10 mouse cellular contexts compared by ENCODE assay signal in genomic region chr11:51446711-51447425, GRCm38 (mm10).
DNase-seq lines count a peak whose midpoint lies in the region; ATAC-seq and TF ChIP-seq lines count a peak whose summit lies in the region.
"Had no signal": no experiment of that assay in that cellular context is flagged by ENCODE, and none has a peak within 500 bp of the region (broad histone marks: within the 10 kb centered on the region; RNA-seq: fewer than 3 reads in every experiment).

No protein-coding gene starts in this region.

- H3K4me2 ChIP-seq in neural tube, embryonic 11.5 days (ENCODE audit: low read depth), result no peak overlapping the region
- H3K4me2 ChIP-seq: embryonic facial prominence, embryonic 12.5 days; stomach, embryonic 15.5 days had no signal

- H3K27me3 ChIP-seq in neural tube, embryonic 11.5 days (ENCODE audit: control insufficient read depth, insufficient read depth, low read length), result no peaks in the 10 kb centered on the region
- H3K27me3 ChIP-seq: embryonic facial prominence, embryonic 12.5 days; stomach, embryonic 15.5 days had no signal

- H3K4me1 ChIP-seq in neural tube, embryonic 11.5 days (ENCODE audit: control insufficient read depth, insufficient read depth, low read length), result peaks cover 4% of the 10 kb centered on the region; the same call in 1 of the 2 replicates

- no peaks in the 10 kb centered on the region for H3K9me3 ChIP-seq in neural tube, embryonic 11.5 days (ENCODE audit: control insufficient read depth, low read length)
- H3K9me3 ChIP-seq: embryonic facial prominence, embryonic 12.5 days; stomach, embryonic 15.5 days had no signal

- no peak overlapping the region for H3K4me3 ChIP-seq in left cerebral cortex, adult 2 months
- H3K4me3 ChIP-seq in neural tube, embryonic 11.5 days (ENCODE audit: low read depth, low read length), result no peak overlapping the region
- H3K4me3 ChIP-seq: embryonic facial prominence, embryonic 12.5 days; stomach, embryonic 15.5 days had no signal

- 30% methylated on average over 6 of the region's 6 CpGs for WGBS in neural tube, embryonic 11.5 days

- no peak for ATAC-seq in neural tube, embryonic 11.5 days (ENCODE audit: insufficient read depth, low FRiP score, low TSS enrichment)

- no peaks in the 10 kb centered on the region for H3K36me3 ChIP-seq in neural tube, embryonic 11.5 days (ENCODE audit: control insufficient read depth, insufficient read depth, low read length)
- H3K36me3 ChIP-seq: embryonic facial prominence, embryonic 12.5 days; stomach, embryonic 15.5 days had no signal

- peak; percentile 70 for TF ChIP-seq CTCF in left cerebral cortex, adult 2 months (IDR thresholded peaks at IDR 0.05)

- intact Hi-C loops in left cerebral cortex, adult 2 months (cut with DNase I), result loop anchor here (1.0 to 5.0 kb wide), 3 partner anchors 85 to 158 kb away; partner anchors contain the start of gene Col23a1
- intact Hi-C loops in heart, postnatal 36 days (cut with DNase I), result loop anchor here (1.0 to 5.0 kb wide), 3 partner anchors 85 to 157 kb away; no protein-coding TSS in a partner anchor
- intact Hi-C loops in left cerebral cortex, postnatal 4 days (cut with DNase I), result no loop called here

- DNase-seq in left cerebral cortex, adult 2 months (ENCODE audit: extremely low spot score in 1 of 2, low spot score in 2 of 2), result peak; percentile 43 to 49
- no peak for DNase-seq in left cerebral cortex, adult 8-10 months (ENCODE audit: low spot score in 2 of 2)
- peak; percentile 55 for DNase-seq in R1 (ENCODE audit: low read depth, low spot score)
- DNase-seq in cerebellum, postnatal 14 days, result peak; percentile 60 to 71
- peak; percentile 53 to 65 for DNase-seq in heart, postnatal 36 days
- peak; percentile 59 for DNase-seq in left cerebral cortex, postnatal 4 days
- DNase-seq in neural tube, embryonic 11.5 days (ENCODE audit: low spot score), result peak; percentile 43
- DNase-seq in spleen, postnatal 36 days (ENCODE audit: low spot score in 2 of 2), result no peak

- H3K27ac ChIP-seq in left cerebral cortex, adult 2 months, result no peak overlapping the region
- H3K27ac ChIP-seq in neural tube, embryonic 11.5 days (ENCODE audit: low read depth, low read length), result no peak overlapping the region
- H3K27ac ChIP-seq: embryonic facial prominence, embryonic 12.5 days; stomach, embryonic 15.5 days had no signal

- no peak overlapping the region for H3K9ac ChIP-seq in neural tube, embryonic 11.5 days (ENCODE audit: low read length)
- H3K9ac ChIP-seq: embryonic facial prominence, embryonic 12.5 days; stomach, embryonic 15.5 days had no signal

Comparison
In these comparisons a context has a peak if more than half of its experiments do, and no peak if none do; other contexts are left out.
1. DNase-seq: peak in left cerebral cortex, adult 2 months (2 of 2), R1 (single experiment), cerebellum, postnatal 14 days (2 of 2), heart, postnatal 36 days (2 of 2), left cerebral cortex, postnatal 4 days (single experiment) and neural tube, embryonic 11.5 days (single experiment); none in left cerebral cortex, adult 8-10 months (0 of 2) and spleen, postnatal 36 days (0 of 2).